ENCODE assay signal across 15 mouse cellular contexts in genomic region chr2:79567413-79567934, GRCm38 (mm10).
DNase-seq lines count a peak whose midpoint lies in the region; ATAC-seq and TF ChIP-seq lines count a peak whose summit lies in the region.
"Had no signal": no experiment of that assay in that cellular context is flagged by ENCODE, and none has a peak within 500 bp of the region (broad histone marks: within the 10 kb centered on the region; RNA-seq: fewer than 3 reads in every experiment).

No protein-coding gene starts in this region.

- WGBS in heart, adult 2 months, result 60% methylated on average over 3 of the region's 3 CpGs
- 52% methylated on average over 3 of the region's 3 CpGs for WGBS in heart, embryonic 16.5 days

- H3K4me3 ChIP-seq in heart, adult 2 months, result no peak overlapping the region
- H3K4me3 ChIP-seq in heart, embryonic 16.5 days (ENCODE audit: low read length), result no peak overlapping the region
- no peak overlapping the region for H3K4me3 ChIP-seq in left cerebral cortex, adult 2 months
- H3K4me3 ChIP-seq: forebrain, embryonic 15.5 days; lung, embryonic 15.5 days had no signal

- peak overlapping the region; percentile 82 for H3K27ac ChIP-seq in heart, adult 2 months
- peak overlapping the region; percentile 89 for H3K27ac ChIP-seq in heart, embryonic 16.5 days (ENCODE audit: low read length)
- H3K27ac ChIP-seq in left cerebral cortex, adult 2 months, result no peak overlapping the region
- H3K27ac ChIP-seq: forebrain, embryonic 15.5 days; hindbrain, embryonic 14.5 days; liver, embryonic 14.5 days; lung, embryonic 15.5 days had no signal

- peak; percentile 78; the same call in 1 of the 2 replicates for ATAC-seq in heart, embryonic 16.5 days (replicated peaks; ENCODE audit: extremely low read depth, insufficient read depth, low FRiP score)
- ATAC-seq: forebrain, embryonic 15.5 days had no signal

- no peak overlapping the region for H3K9ac ChIP-seq in heart, adult 2 months (ENCODE audit: low read depth, low read length)
- no peak overlapping the region for H3K9ac ChIP-seq in heart, embryonic 16.5 days (ENCODE audit: low read length)
- H3K9ac ChIP-seq: forebrain, embryonic 15.5 days; hindbrain, embryonic 14.5 days; liver, embryonic 14.5 days; lung, embryonic 15.5 days had no signal

- intact Hi-C loops in heart, adult 2 months (cut with DNase I), result no loop called here
- intact Hi-C loops in left cerebral cortex, adult 2 months (cut with DNase I), result no loop called here

- no peaks in the 10 kb centered on the region for H3K9me3 ChIP-seq in heart, embryonic 16.5 days (replicated peaks; ENCODE audit: control insufficient read depth, low read length)
- H3K9me3 ChIP-seq: forebrain, embryonic 15.5 days; G1E; lung, embryonic 15.5 days had no signal

- no peak for TF ChIP-seq EP300 in heart, adult 2 months (IDR thresholded peaks at IDR 0.05; ENCODE audit: insufficient read depth, low read depth, low read length)

- peaks cover 7% of the 10 kb centered on the region for H3K4me1 ChIP-seq in heart, adult 2 months (ENCODE audit: control insufficient read depth, insufficient read depth, low read length)
- H3K4me1 ChIP-seq in heart, embryonic 16.5 days (ENCODE audit: control insufficient read depth, insufficient read depth, low read length), result peaks cover 42% of the 10 kb centered on the region
- H3K4me1 ChIP-seq: lung, embryonic 15.5 days had no signal

- no peak for TF ChIP-seq POLR2A in heart, adult 2 months (IDR thresholded peaks at IDR 0.05; ENCODE audit: insufficient read depth, low read depth, low read length)

- no peak for TF ChIP-seq CTCF in heart, adult 2 months (IDR thresholded peaks at IDR 0.05)
- no peak for TF ChIP-seq CTCF in left cerebral cortex, adult 2 months (IDR thresholded peaks at IDR 0.05)

- H3K36me3 ChIP-seq in heart, adult 2 months (ENCODE audit: control insufficient read depth, insufficient read depth, low read length), result peaks cover 19% of the 10 kb centered on the region
- H3K36me3 ChIP-seq in heart, embryonic 16.5 days (ENCODE audit: control insufficient read depth, insufficient read depth), result no peaks in the 10 kb centered on the region
- H3K36me3 ChIP-seq: forebrain, embryonic 15.5 days; G1E; lung, embryonic 15.5 days had no signal

- no peaks in the 10 kb centered on the region for H3K27me3 ChIP-seq in heart, adult 2 months (ENCODE audit: control insufficient read depth, insufficient read depth, low read length)
- no peaks in the 10 kb centered on the region for H3K27me3 ChIP-seq in heart, embryonic 16.5 days (ENCODE audit: control insufficient read depth, insufficient read depth, low read length)
- H3K27me3 ChIP-seq: forebrain, embryonic 15.5 days; lung, embryonic 15.5 days had no signal

- no peak for DNase-seq in heart, adult 2 months
- DNase-seq in heart, postnatal 4 days, result no peak
- DNase-seq in ES-CJ7 (ENCODE audit: low read depth, low spot score), result peak; percentile 14
- DNase-seq in ZHBTc4 (ENCODE audit: low read depth, low spot score), result peak; percentile 37
- DNase-seq in left cerebral cortex, adult 2 months (ENCODE audit: extremely low spot score in 1 of 2, low spot score in 2 of 2), result no peak
- no peak for DNase-seq in natural killer cell, adult 2 months (ENCODE audit: low spot score in 2 of 2)
- DNase-seq: cerebellum, adult 9-11 months; lung, postnatal 4 days; thymus, postnatal 25 days had no signal

- no peak overlapping the region for H3K4me2 ChIP-seq in heart, embryonic 16.5 days (ENCODE audit: low read depth, low read length)
- H3K4me2 ChIP-seq: forebrain, embryonic 15.5 days; hindbrain, embryonic 14.5 days; lung, embryonic 15.5 days had no signal

- no peaks in the 10 kb centered on the region for H3K79me2 ChIP-seq in heart, adult 2 months (replicated peaks; ENCODE audit: control insufficient read depth, insufficient read depth, low read length)

Comparison
In these comparisons a context has a peak if more than half of its experiments do, and no peak if none do; other contexts are left out.
1. DNase-seq: peak in ES-CJ7 (single experiment) and ZHBTc4 (single experiment); none in heart, adult 2 months (0 of 2), heart, postnatal 4 days (single experiment), left cerebral cortex, adult 2 months (0 of 2) and natural killer cell, adult 2 months (0 of 2).